Mouse (Mus musculus) myocyte (in vitro differentiated cells): ENCODE measurements around the gene Csnk1e. TPM values are rescaled to one million over a fixed set of nuclear protein-coding genes. Genes with fewer than 3 reads are reported as not detected.
A peak's percentile ranks its signal among the peaks of the same experiment; 100 is the strongest.

Experiments
- H3K27me3 ChIP-seq: one replicate; pipeline ENCODE4 v1.6.1; 2011; ENCODE audit not compliant: control insufficient read depth, insufficient read depth, insufficient read length
- H3K36me3 ChIP-seq: one replicate; pipeline ENCODE4 v1.6.1; 2011; ENCODE audit not compliant: control insufficient read depth, insufficient read depth
- H3K4me2 ChIP-seq: one replicate; pipeline ENCODE4 v1.6.1; 2011; ENCODE audit warnings: low read depth, control low read depth
- H3K4me3 ChIP-seq: one replicate; pipeline ENCODE4 v1.5.1; 2011; ENCODE audit warnings: mild to moderate bottlenecking, control low read depth, moderate library complexity
- H3K79me2 ChIP-seq: one replicate; pipeline ENCODE4 v1.6.1; 2011; ENCODE audit not compliant: control insufficient read depth, insufficient read depth
- H3ac ChIP-seq: one replicate; pipeline ENCODE4 v1.6.1; 2011; ENCODE audit not compliant: control insufficient read depth, insufficient read length
- CEBPB ChIP-seq: IDR thresholded peaks from 2 replicates; pipeline ENCODE4 v1.6.1; 2011; ENCODE audit warnings: mild to moderate bottlenecking, moderate library complexity; ENCODE audit not compliant: poor library complexity, insufficient read depth, severe bottlenecking
- E2F4 ChIP-seq: IDR thresholded peaks from one replicate; pipeline ENCODE4 v1.6.1; 2011; ENCODE audit warnings: mild to moderate bottlenecking, control low read depth, moderate library complexity; ENCODE audit not compliant: insufficient read depth
- MAX ChIP-seq: IDR thresholded peaks from one replicate; pipeline ENCODE4 v1.6.1; 2011; ENCODE audit warnings: low read depth, mild to moderate bottlenecking, control low read depth
- MYOD1 ChIP-seq, 3 experiments: IDR thresholded peaks; one replicate each; pipeline ENCODE4 v1.6.1; 2011; ENCODE audit warnings: control low read depth in 2 of 3, low read depth in 2 of 3, mild to moderate bottlenecking in 2 of 3, moderate library complexity in 1 of 3; ENCODE audit not compliant: insufficient read length in 2 of 3, control insufficient read depth in 1 of 3
- MYOG ChIP-seq, 3 experiments: IDR thresholded peaks; one replicate each; pipeline ENCODE4 v1.6.1; 2011; ENCODE audit warnings: control low read depth in 2 of 3, low read depth in 2 of 3, mild to moderate bottlenecking in 2 of 3; ENCODE audit not compliant: insufficient read length in 2 of 3, control insufficient read depth in 1 of 3, insufficient read depth in 1 of 3
- POLR2A ChIP-seq: IDR thresholded peaks from one replicate; pipeline ENCODE4 v1.6.1; 2011; ENCODE audit warnings: low read depth, mild to moderate bottlenecking, control low read depth, moderate library complexity; ENCODE audit not compliant: insufficient read length
- POLR2AphosphoS2 ChIP-seq: IDR thresholded peaks from one replicate; pipeline ENCODE4 v1.6.1; 2011; ENCODE audit warnings: low read depth, control low read depth; ENCODE audit not compliant: insufficient read length
- REST ChIP-seq: IDR thresholded peaks from one replicate; pipeline ENCODE4 v1.6.1; 2011; ENCODE audit warnings: mild to moderate bottlenecking, control low read depth, moderate library complexity; ENCODE audit not compliant: insufficient read depth, insufficient read length
- SRF ChIP-seq: IDR thresholded peaks from one replicate; pipeline ENCODE4 v1.6.1; 2011; ENCODE audit warnings: low read depth; ENCODE audit not compliant: control insufficient read depth, insufficient read length
- TCF12 ChIP-seq: IDR thresholded peaks from one replicate; pipeline ENCODE4 v1.6.1; 2011; ENCODE audit warnings: mild to moderate bottlenecking, control low read depth; ENCODE audit not compliant: poor library complexity, insufficient read depth, severe bottlenecking
- TCF3 ChIP-seq: IDR thresholded peaks from one replicate; pipeline ENCODE4 v1.6.1; 2011; ENCODE audit warnings: low read depth, control low read depth; ENCODE audit not compliant: insufficient read length
- USF1 ChIP-seq: IDR thresholded peaks from one replicate; pipeline ENCODE4 v1.6.1; 2011; ENCODE audit warnings: low read depth, mild to moderate bottlenecking, control low read depth, moderate library complexity
- polyA plus RNA-seq: library from polyadenylated mRNA; unstranded; fragments of >200 nt; fragmentation: generic; extraction: Trizol; gene quantifications from one replicate; pipeline ENCODE4 v1.2.1, GENCODE M21; 2012; ENCODE audit warnings: missing spikeins

Gene Csnk1e
- polyA plus RNA-seq, 1 experiment: 116 TPM

DNA sequence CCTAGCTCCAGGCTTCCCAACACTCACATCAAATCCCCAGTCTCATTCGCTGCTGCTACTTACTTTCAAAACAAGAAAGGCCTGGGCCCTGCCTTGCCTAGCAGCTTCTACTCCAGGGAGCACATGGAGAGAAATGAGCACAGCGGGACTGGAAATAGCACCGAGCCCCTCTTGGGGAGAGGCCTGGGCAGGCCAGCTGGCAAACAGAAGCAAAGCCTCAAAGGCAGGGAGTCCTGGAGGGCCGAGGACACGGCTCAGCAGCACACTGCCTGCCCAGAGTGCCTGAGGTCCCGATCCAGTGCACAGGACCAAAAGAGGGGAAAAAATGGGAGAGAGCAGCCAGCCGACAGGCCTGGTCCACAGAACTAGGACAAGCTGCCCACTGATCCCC, 54.4 kb downstream of the Csnk1e start:
- Histone ChIP-seq H3K36me3 (no peaks in the 10 kb centered on the region), H3K79me2 (peaks cover 53% of the 10 kb centered on the region), H3K4me3 (peak overlapping the region; percentile 72), H3ac (no peak overlapping the region), H3K27me3 (no peaks in the 10 kb centered on the region), H3K4me2 (peak overlapping the region; percentile 88)
- TF ChIP-seq CEBPB: no peak
- no peak for TF ChIP-seq POLR2A
- TF ChIP-seq POLR2AphosphoS2: no peak
- no peak for TF ChIP-seq E2F4
- TF ChIP-seq MAX: no peak
- TF ChIP-seq MYOG (IDR thresholded peaks at IDR 0.05; ENCODE audit: control insufficient read depth in 1 of 3, insufficient read depth in 1 of 3, insufficient read length in 2 of 3, low read depth in 2 of 3): no peak
- no peak for TF ChIP-seq MYOD1 (IDR thresholded peaks at IDR 0.05; ENCODE audit: control insufficient read depth in 1 of 3, insufficient read length in 2 of 3, low read depth in 2 of 3)
- no peak for TF ChIP-seq TCF12
- no peak for TF ChIP-seq USF1
- no peak for TF ChIP-seq TCF3
- no peak for TF ChIP-seq SRF
- no peak for TF ChIP-seq REST

DNA sequence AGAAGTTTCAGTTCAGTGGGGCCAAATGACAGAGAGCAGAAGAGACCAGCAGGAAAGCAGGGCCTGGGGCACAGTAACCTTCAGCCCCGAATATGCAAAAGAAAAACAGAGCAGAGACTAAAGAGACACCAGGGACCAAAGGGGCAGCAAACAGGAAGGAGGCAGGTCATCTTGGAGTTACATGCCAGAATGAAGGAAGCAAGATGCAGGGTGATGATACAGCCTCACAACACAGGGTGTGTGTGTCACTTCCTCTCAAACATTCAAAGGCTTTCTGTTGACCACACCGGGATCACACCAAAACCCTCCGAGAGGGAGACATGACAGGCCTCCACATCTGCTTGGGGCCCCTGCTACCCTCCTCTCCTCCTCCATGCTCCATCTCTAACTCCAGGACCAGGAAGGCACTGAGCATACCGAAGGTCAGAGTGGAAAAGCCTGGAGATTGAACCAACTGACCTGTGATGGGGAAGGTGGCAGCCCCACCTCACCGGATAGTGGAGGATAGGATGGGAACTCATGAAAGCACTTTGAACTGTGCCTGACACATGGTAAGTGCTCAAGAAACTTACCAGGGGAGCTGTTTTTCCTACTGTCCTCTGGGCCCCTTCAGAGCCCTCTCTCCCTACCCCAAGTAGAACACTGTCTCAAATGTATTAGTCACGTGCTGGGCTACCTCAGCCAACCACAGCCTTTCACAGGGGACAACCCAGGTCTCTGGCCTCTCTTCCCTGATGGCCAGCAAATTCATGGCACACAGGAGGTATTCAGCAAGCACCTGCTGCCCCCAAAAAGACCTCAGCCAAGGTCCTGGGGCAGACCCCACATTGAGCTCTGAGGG, 55.0 kb downstream of the Csnk1e start:
- Histone ChIP-seq H3K4me2 (peak overlapping the region; percentile 88), H3K79me2 (peaks cover 53% of the 10 kb centered on the region), H3K4me3 (peak overlapping the region; percentile 72), H3ac (no peak overlapping the region), H3K36me3 (no peaks in the 10 kb centered on the region), H3K27me3 (no peaks in the 10 kb centered on the region)
- TF ChIP-seq TCF12 (no peak), USF1 (peak; percentile 84)

DNA sequence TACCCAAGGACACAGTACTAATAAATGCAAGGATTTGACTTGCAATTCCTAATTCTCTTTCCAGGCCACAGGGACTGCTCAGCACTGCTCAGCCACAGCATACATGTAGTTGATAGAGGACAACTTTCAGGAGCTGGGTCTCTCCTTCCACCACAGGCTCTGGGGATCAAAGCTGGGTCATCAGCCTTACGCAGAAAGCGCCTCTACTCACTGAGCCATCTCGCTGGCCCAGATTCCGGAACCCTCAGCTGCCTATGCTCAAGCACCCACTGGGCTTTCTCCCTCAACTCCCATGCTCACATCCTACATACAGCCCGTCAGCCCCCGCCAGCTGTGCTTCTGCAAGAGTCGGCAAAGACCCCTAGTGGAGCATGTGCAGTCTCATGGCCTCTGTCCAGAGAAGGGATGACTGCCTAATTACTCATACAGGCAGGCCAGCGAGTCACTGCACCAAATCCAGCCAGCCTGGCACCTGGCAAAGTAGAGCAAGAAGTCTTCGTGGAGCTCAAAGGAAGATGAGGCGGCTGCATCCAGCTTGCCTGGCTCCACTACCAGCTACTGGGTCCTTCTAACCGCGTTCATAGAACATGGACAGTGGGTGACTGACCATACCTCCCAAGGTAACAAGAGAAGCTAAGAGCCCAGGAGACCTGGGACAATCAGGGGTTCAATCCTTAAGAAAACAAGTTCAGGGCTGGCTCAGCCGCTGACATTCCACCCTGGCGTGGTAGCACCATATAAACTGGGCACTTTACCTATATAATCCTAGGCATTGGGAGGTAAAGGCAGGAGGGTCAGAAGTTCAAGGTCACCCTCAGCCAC, 55.9 kb downstream of the Csnk1e start:
- no peak for TF ChIP-seq USF1
- TF ChIP-seq POLR2AphosphoS2: no peak
- TF ChIP-seq CEBPB: no peak
- no peak for TF ChIP-seq REST
- no peaks in the 10 kb centered on the region for H3K36me3 ChIP-seq
- H3K4me2 ChIP-seq: peak overlapping the region; percentile 88

DNA sequence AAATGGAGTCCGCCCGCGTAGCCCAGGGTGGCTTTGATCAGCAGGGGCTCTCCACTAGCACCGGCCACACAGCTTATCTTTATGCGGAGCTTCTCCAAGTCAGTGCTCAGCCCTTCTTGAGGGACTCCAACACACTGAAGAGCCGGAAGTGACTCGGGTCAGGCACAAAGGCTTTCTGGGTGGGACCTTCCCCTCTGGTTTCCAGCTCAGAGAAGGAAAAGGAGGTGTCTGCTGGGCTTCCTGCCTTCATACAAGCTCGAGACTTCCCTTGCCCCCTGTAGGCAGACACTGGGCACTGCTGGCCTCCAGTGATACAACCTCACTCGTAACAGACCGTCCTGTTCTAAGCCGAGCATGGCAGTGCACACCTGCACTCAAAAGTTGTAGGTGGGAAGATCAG, 58.6 kb downstream of the Csnk1e start:
- Histone ChIP-seq H3K27me3 (no peaks in the 10 kb centered on the region), H3ac (no peak overlapping the region), H3K79me2 (peaks cover 50% of the 10 kb centered on the region), H3K36me3 (no peaks in the 10 kb centered on the region), H3K4me3 (no peak overlapping the region), H3K4me2 (no peak overlapping the region)
- no peak for TF ChIP-seq CEBPB
- TF ChIP-seq TCF12: no peak
- no peak for TF ChIP-seq POLR2A

More for the DNA sequence above, 55.9 kb downstream of the Csnk1e start:
- Histone ChIP-seq H3K27me3 (no peaks in the 10 kb centered on the region), H3K79me2 (peaks cover 58% of the 10 kb centered on the region), H3ac (no peak overlapping the region), H3K4me3 (no peak overlapping the region)

DNA sequence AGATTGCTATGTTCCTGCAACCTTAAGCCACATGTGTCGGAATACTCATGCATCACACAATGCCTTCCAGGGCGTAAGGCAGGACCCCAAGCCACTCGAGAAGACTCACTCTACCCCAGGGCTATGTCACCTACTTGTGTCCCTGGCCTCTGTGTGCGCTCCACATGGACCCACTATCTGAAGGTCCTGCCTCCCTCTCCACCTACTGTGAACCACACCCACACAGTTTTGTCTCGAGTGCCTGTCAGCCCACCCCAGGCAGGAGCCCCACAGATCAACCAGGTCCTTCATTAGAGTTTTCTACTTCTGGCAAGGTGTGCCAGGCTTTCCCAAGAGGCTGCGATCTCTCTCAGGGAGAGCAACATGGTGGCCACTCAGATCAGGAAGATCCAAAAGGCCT, 60.1 kb downstream of the Csnk1e start:
- no peak overlapping the region for H3ac ChIP-seq
- H3K79me2 ChIP-seq: peaks cover 36% of the 10 kb centered on the region
- no peaks in the 10 kb centered on the region for H3K27me3 ChIP-seq
- H3K4me2 ChIP-seq: no peak overlapping the region
- no peaks in the 10 kb centered on the region for H3K36me3 ChIP-seq
- TF ChIP-seq POLR2AphosphoS2 (no peak), MYOD1 (IDR thresholded peaks at IDR 0.05; ENCODE audit: control insufficient read depth in 1 of 3, insufficient read length in 2 of 3, low read depth in 2 of 3) (no peak), USF1 (no peak), E2F4 (no peak)
- no peak overlapping the region for H3K4me3 ChIP-seq
